Mouse (Mus musculus): ENCODE results near the gene Sctr. TPM values are rescaled to one million over a fixed set of nuclear protein-coding genes. Genes with fewer than 3 reads are reported as not detected.

The Sctr gene
- polyA plus RNA-seq (2012; rRNA removed), result 1.1 and 2.5 TPM in 2 replicates

GRCm38 (mm10) chr1:120006844-120007790 lies at the start of gene Sctr:
Sctr (plus strand) TSS chr1:120006894.
- no peaks in the 10 kb centered on the region for H3K4me1 ChIP-seq (ENCODE audit: control insufficient read depth, insufficient read depth, insufficient read length, low read length)
- TF ChIP-seq CTCF (IDR thresholded peaks at IDR 0.05; ENCODE audit: extremely low read depth, insufficient read length, insufficient replicate concordance, low read depth, low read length) (no peak), POLR2A (IDR thresholded peaks at IDR 0.05; ENCODE audit: low read depth, low read length) (no peak)
- H3K4me3 ChIP-seq (ENCODE audit: low read depth, low read length), result peak within 1 kb of the TSS; percentile 18
- H3K36me3 ChIP-seq (ENCODE audit: control insufficient read depth, insufficient read depth, low read length), result no peaks in the 10 kb centered on the region
- H3K27me3 ChIP-seq (ENCODE audit: control insufficient read depth, insufficient read depth, low read length), result peaks cover 17% of the 10 kb centered on the region
- H3K27ac ChIP-seq (ENCODE audit: insufficient read depth, low read depth, low read length), result no peak within 1 kb of the TSS
- WGBS, result 5% methylated on average over 39 of the region's 39 CpGs

- Histone ChIP-seq H3K4me3 (ENCODE audit: low read depth, low read length) (no peak overlapping the region), H3K27ac (ENCODE audit: insufficient read depth, low read depth, low read length) (no peak overlapping the region), H3K4me1 (ENCODE audit: control insufficient read depth, insufficient read depth, insufficient read length, low read length) (no peaks in the 10 kb centered on the region), H3K27me3 (ENCODE audit: control insufficient read depth, insufficient read depth, low read length) (no peaks in the 10 kb centered on the region), H3K36me3 (ENCODE audit: control insufficient read depth, insufficient read depth, low read length) (no peaks in the 10 kb centered on the region)
- TF ChIP-seq POLR2A (IDR thresholded peaks at IDR 0.05; ENCODE audit: low read depth, low read length) (no peak), CTCF (IDR thresholded peaks at IDR 0.05; ENCODE audit: extremely low read depth, insufficient read length, insufficient replicate concordance, low read depth, low read length) (no peak)
- 45% methylated on average over 9 of the region's 9 CpGs for WGBS
Observed at GRCm38 (mm10) chr1:119957716-119958222, 48.9 kb upstream of the Sctr start.

- 83% methylated on average over 4 of the region's 4 CpGs for WGBS
- Histone ChIP-seq H3K4me1 (ENCODE audit: control insufficient read depth, insufficient read depth, insufficient read length, low read length) (no peaks in the 10 kb centered on the region), H3K27ac (ENCODE audit: insufficient read depth, low read depth, low read length) (no peak overlapping the region)
Observed at GRCm38 (mm10) chr1:119959464-119959863, 47.2 kb upstream of the Sctr start.

GRCm38 (mm10) chr1:119959920-119960319 lies 46.8 kb upstream of the Sctr start:
- 22% methylated on average over 7 of the region's 7 CpGs for WGBS
- Histone ChIP-seq H3K27ac (ENCODE audit: insufficient read depth, low read depth, low read length) (no peak overlapping the region), H3K4me1 (ENCODE audit: control insufficient read depth, insufficient read depth, insufficient read length, low read length) (no peaks in the 10 kb centered on the region), H3K4me3 (ENCODE audit: low read depth, low read length) (no peak overlapping the region), H3K36me3 (ENCODE audit: control insufficient read depth, insufficient read depth, low read length) (no peaks in the 10 kb centered on the region), H3K27me3 (ENCODE audit: control insufficient read depth, insufficient read depth, low read length) (no peaks in the 10 kb centered on the region)
- TF ChIP-seq CTCF (IDR thresholded peaks at IDR 0.05; ENCODE audit: extremely low read depth, insufficient read length, insufficient replicate concordance, low read depth, low read length), result no peak
- TF ChIP-seq POLR2A (IDR thresholded peaks at IDR 0.05; ENCODE audit: low read depth, low read length), result no peak

More at GRCm38 (mm10) chr1:119959464-119959863, 47.2 kb upstream of the Sctr start:
- TF ChIP-seq CTCF (IDR thresholded peaks at IDR 0.05; ENCODE audit: extremely low read depth, insufficient read length, insufficient replicate concordance, low read depth, low read length), result no peak
- no peak for TF ChIP-seq POLR2A (IDR thresholded peaks at IDR 0.05; ENCODE audit: low read depth, low read length)
- no peaks in the 10 kb centered on the region for H3K27me3 ChIP-seq (ENCODE audit: control insufficient read depth, insufficient read depth, low read length)
- H3K36me3 ChIP-seq (ENCODE audit: control insufficient read depth, insufficient read depth, low read length), result no peaks in the 10 kb centered on the region
- no peak overlapping the region for H3K4me3 ChIP-seq (ENCODE audit: low read depth, low read length)

GRCm38 (mm10) chr1:119965804-119966514 lies 40.7 kb upstream of the Sctr start:
- Histone ChIP-seq H3K27ac (ENCODE audit: insufficient read depth, low read depth, low read length) (no peak overlapping the region), H3K36me3 (ENCODE audit: control insufficient read depth, insufficient read depth, low read length) (no peaks in the 10 kb centered on the region), H3K4me3 (ENCODE audit: low read depth, low read length) (no peak overlapping the region), H3K27me3 (ENCODE audit: control insufficient read depth, insufficient read depth, low read length) (no peaks in the 10 kb centered on the region; the same call in 1 of the 2 replicates), H3K4me1 (ENCODE audit: control insufficient read depth, insufficient read depth, insufficient read length, low read length) (no peaks in the 10 kb centered on the region)
- TF ChIP-seq CTCF (IDR thresholded peaks at IDR 0.05; ENCODE audit: extremely low read depth, insufficient read length, insufficient replicate concordance, low read depth, low read length), result no peak
- TF ChIP-seq POLR2A (IDR thresholded peaks at IDR 0.05; ENCODE audit: low read depth, low read length), result no peak
- 25% methylated on average over 12 of the region's 12 CpGs for WGBS

- H3K36me3 ChIP-seq (ENCODE audit: control insufficient read depth, insufficient read depth, low read length), result no peaks in the 10 kb centered on the region
- H3K4me3 ChIP-seq (ENCODE audit: low read depth, low read length), result no peak overlapping the region
- TF ChIP-seq CTCF (IDR thresholded peaks at IDR 0.05; ENCODE audit: extremely low read depth, insufficient read length, insufficient replicate concordance, low read depth, low read length) (no peak), POLR2A (IDR thresholded peaks at IDR 0.05; ENCODE audit: low read depth, low read length) (no peak)
- no peaks in the 10 kb centered on the region; the same call in 1 of the 2 replicates for H3K27me3 ChIP-seq (ENCODE audit: control insufficient read depth, insufficient read depth, low read length)
- H3K4me1 ChIP-seq (ENCODE audit: control insufficient read depth, insufficient read depth, insufficient read length, low read length), result no peaks in the 10 kb centered on the region
- 19% methylated on average over 4 of the region's 4 CpGs for WGBS
- H3K27ac ChIP-seq (ENCODE audit: insufficient read depth, low read depth, low read length), result no peak overlapping the region
Observed at GRCm38 (mm10) chr1:119973117-119973516, 33.6 kb upstream of the Sctr start.
